ENCODE assay signal across 8 mouse cellular contexts in the genomic region with DNA sequence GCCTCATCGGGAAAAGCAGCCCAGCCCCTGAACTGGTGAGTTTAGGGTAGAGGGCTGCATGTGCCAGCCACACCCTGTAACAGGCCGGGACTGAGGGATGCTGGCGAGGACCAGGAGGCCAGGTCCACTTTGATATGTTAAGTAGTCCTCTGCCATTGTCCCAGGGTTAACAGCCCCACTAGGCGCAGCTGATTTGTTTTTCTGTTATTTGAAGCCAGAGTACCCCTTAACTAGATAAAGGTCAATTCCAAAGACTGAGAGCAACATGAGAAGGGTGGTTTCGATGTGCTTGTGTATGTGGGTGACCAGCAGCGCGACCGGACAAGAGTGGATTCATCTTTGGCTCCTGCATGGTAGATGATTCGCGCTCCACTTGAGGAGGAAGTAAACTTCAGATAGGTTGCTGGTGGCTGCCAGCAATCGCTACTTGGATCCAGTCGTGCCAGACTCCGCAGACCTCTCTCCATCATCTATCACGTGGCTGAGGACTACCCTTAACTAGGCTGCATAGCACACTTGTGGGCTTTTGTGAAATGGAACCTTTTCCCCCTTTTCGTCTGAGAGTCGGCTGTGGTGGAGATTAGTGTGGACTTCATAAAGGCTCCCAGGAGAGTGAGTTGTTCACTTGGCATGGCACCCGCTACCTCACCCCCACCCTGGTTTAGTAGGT. TPM values are rescaled to one million over a fixed set of nuclear protein-coding genes. Genes with fewer than 3 reads are reported as not detected.
DNase-seq lines count a peak whose midpoint lies in the region; ATAC-seq and TF ChIP-seq lines count a peak whose summit lies in the region.

No protein-coding gene starts in this region.

- peak; percentile 30 for DNase-seq in kidney, postnatal 10 days
- no peak for DNase-seq in kidney, postnatal 14 days
- DNase-seq in left cerebral cortex, adult 11 months (ENCODE audit: low spot score), result no peak
- no peak for DNase-seq in T-cell, adult 2 months (ENCODE audit: low spot score)
- DNase-seq in left cerebral cortex, postnatal 25 days (ENCODE audit: low spot score in 2 of 2), result no peak

- no peaks in the 10 kb centered on the region for H3K27me3 ChIP-seq in embryonic facial prominence, embryonic 12.5 days
- H3K27me3 ChIP-seq in hindbrain, embryonic 16.5 days (replicated peaks; ENCODE audit: control insufficient read depth, insufficient read depth, low read length), result no peaks in the 10 kb centered on the region
- no peaks in the 10 kb centered on the region for H3K27me3 ChIP-seq in myocyte (ENCODE audit: control insufficient read depth, insufficient read depth, insufficient read length)

- peaks cover 32% of the 10 kb centered on the region for H3K79me2 ChIP-seq in myocyte (ENCODE audit: control insufficient read depth, insufficient read depth)

- H3K4me2 ChIP-seq in embryonic facial prominence, embryonic 12.5 days (replicated peaks), result peak overlapping the region; percentile 72
- H3K4me2 ChIP-seq in hindbrain, embryonic 16.5 days (ENCODE audit: low read length), result peak overlapping the region; percentile 87
- H3K4me2 ChIP-seq in myocyte (ENCODE audit: low read depth), result peak overlapping the region; percentile 21

- ATAC-seq in embryonic facial prominence, embryonic 12.5 days (ENCODE audit: insufficient number of reproducible peaks, insufficient read depth, low FRiP score, low TSS enrichment), result peak; percentile 16; the same call in 1 of the 2 replicates
- peak; percentile 62 for ATAC-seq in hindbrain, embryonic 16.5 days

- H3K9ac ChIP-seq in embryonic facial prominence, embryonic 12.5 days, result no peak overlapping the region
- H3K9ac ChIP-seq in hindbrain, embryonic 16.5 days (ENCODE audit: low read depth, low read length), result peak overlapping the region; percentile 73

- 69% methylated on average over 17 of the region's 17 CpGs for WGBS in embryonic facial prominence, embryonic 12.5 days
- 65% methylated on average over 17 of the region's 17 CpGs for WGBS in hindbrain, embryonic 16.5 days

- H3K27ac ChIP-seq in embryonic facial prominence, embryonic 12.5 days, result peak overlapping the region; percentile 86; the same call in 1 of the 2 replicates
- H3K27ac ChIP-seq in hindbrain, embryonic 16.5 days (ENCODE audit: low read depth, low read length), result peak overlapping the region; percentile 68; the same call in 1 of the 2 replicates

- H3K4me3 ChIP-seq in embryonic facial prominence, embryonic 12.5 days, result peak overlapping the region; percentile 80
- H3K4me3 ChIP-seq in hindbrain, embryonic 16.5 days (ENCODE audit: low read length), result peak overlapping the region; percentile 58
- H3K4me3 ChIP-seq in myocyte, result peak overlapping the region; percentile 38

- H3K4me1 ChIP-seq in embryonic facial prominence, embryonic 12.5 days, result peaks cover 32% of the 10 kb centered on the region
- H3K4me1 ChIP-seq in hindbrain, embryonic 16.5 days (ENCODE audit: control insufficient read depth, insufficient read depth, low read depth, low read length), result peaks cover 25% of the 10 kb centered on the region

- H3K36me3 ChIP-seq in embryonic facial prominence, embryonic 12.5 days, result no peaks in the 10 kb centered on the region
- no peaks in the 10 kb centered on the region for H3K36me3 ChIP-seq in hindbrain, embryonic 16.5 days (ENCODE audit: control insufficient read depth, insufficient read depth, low read length)
- no peaks in the 10 kb centered on the region for H3K36me3 ChIP-seq in myocyte (ENCODE audit: control insufficient read depth, insufficient read depth)

- intact Hi-C loops in left cerebral cortex, postnatal 25 days (cut with DNase I), result loop anchor here (2.0 to 10.0 kb wide), 4 partner anchors 37 to 313 kb away; a partner anchor contains a TSS

- H3K9me3 ChIP-seq in embryonic facial prominence, embryonic 12.5 days, result no peaks in the 10 kb centered on the region
- H3K9me3 ChIP-seq in hindbrain, embryonic 16.5 days (ENCODE audit: control insufficient read depth, low read length), result no peaks in the 10 kb centered on the region

- H3ac ChIP-seq in myocyte (ENCODE audit: control insufficient read depth, insufficient read length), result peak overlapping the region; percentile 38

- no peak for TF ChIP-seq POLR2A in myocyte (IDR thresholded peaks at IDR 0.05; ENCODE audit: insufficient read length, low read depth)

TF ChIP-seq in myocyte, 11 proteins besides CTCF, POLR2A, EP300 and RAD21:
- TF ChIP-seq POLR2AphosphoS2 (IDR thresholded peaks at IDR 0.05; ENCODE audit: insufficient read length, low read depth) (no peak), E2F4 (IDR thresholded peaks at IDR 0.05; ENCODE audit: insufficient read depth) (no peak), USF1 (IDR thresholded peaks at IDR 0.05; ENCODE audit: low read depth) (no peak), TCF3 (IDR thresholded peaks at IDR 0.05; ENCODE audit: insufficient read length, low read depth) (no peak), SRF (IDR thresholded peaks at IDR 0.05; ENCODE audit: control insufficient read depth, insufficient read length, low read depth) (no peak), MYOG (IDR thresholded peaks at IDR 0.05; ENCODE audit: control insufficient read depth in 1 of 3, insufficient read depth in 1 of 3, insufficient read length in 2 of 3, low read depth in 2 of 3) (no peak), REST (IDR thresholded peaks at IDR 0.05; ENCODE audit: insufficient read depth, insufficient read length) (no peak), MYOD1 (IDR thresholded peaks at IDR 0.05; ENCODE audit: control insufficient read depth in 1 of 3, insufficient read length in 2 of 3, low read depth in 2 of 3) (no peak), MAX (IDR thresholded peaks at IDR 0.05; ENCODE audit: low read depth) (no peak), TCF12 (IDR thresholded peaks at IDR 0.05; ENCODE audit: insufficient read depth, poor library complexity, severe bottlenecking) (no peak), CEBPB (IDR thresholded peaks at IDR 0.05; ENCODE audit: insufficient read depth, poor library complexity, severe bottlenecking) (no peak)

RNA-seq across cellular contexts. Expression of a gene that starts 56.0 kb away (rescaled TPM):
- 0.57 and 0.59 TPM in 2 replicates for polyA plus RNA-seq in embryonic facial prominence, embryonic 12.5 days (2016; fragmentation: Nextera tagmentation; extraction: Ambion mirVana)
- polyA plus RNA-seq in hindbrain, embryonic 16.5 days (2015; fragmentation: Nextera tagmentation; extraction: Ambion mirVana), result 11.0 and 11.2 TPM in 2 replicates
- polyA plus RNA-seq in myocyte (2012; fragmentation: generic; extraction: Trizol), result 0.04 TPM
- 10 to 100 TPM; 11.9 to 14.4 TPM for total RNA-seq in left cerebral cortex, postnatal 25 days (2021)

Comparison
In these comparisons a context has a peak if more than half of its experiments do, and no peak if none do; other contexts are left out.
1. H3K4me2 ChIP-seq: peak in every context shown above with its lines; median percentile 87 in hindbrain, embryonic 16.5 days; 72 in embryonic facial prominence, embryonic 12.5 days; 21 in myocyte.